Mouse (Mus musculus) spleen, adult 12 weeks (tissue): ENCODE data around the gene Nanos3.

ENCODE experiments used
- DNase-seq: peaks from one replicate; pipeline ENCODE4 v3.0.0; 2022; ENCODE audit warnings: low spot score

The Nanos3 gene

DNA sequence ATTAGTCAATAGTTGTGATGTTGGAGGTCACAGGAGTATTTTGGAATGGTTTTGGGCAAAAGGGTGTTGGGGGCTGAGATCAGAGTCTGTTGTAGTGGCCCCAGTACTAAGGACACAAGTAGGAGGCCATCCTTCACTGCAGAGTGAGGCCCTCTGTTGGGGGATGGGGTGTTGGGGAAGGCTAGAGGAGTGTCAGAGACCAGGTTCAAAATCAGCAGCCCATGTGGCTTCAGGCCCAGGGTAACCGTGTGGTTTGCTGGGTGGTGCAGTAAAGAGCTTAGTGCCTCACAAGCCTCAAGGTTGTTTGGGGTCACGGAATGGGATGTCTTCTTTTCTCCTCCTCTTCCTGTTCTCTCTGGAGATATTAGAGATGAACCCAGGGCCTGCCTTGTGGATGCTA lies 58.3 kb downstream of the Nanos3 start:
- DNase-seq: no peak

DNA sequence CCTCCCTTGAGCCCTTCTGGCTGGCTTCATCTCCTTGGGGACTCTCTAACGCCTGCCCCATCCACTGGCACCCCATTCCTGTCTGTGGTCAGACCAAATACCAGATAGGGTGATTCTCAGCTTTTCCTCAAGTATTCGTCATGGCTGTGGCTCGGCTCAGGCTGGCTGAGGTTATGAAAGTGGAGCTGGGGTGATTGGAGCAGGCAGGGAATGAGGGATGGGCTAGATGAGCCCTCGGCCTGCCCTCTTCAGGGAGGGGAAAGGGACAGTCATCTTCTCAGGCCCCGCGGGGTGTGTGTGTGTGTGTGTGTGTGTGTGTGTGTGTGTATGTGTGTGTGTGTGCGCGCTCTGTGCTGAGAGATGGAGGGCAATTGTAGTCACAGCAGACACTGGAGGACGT lies 59.4 kb downstream of the Nanos3 start, which contains the start of gene Podnl1:
Gene Podnl1, plus strand, starts transcription at position 334 of the 400 bp plus-strand sequence.
- no peak for DNase-seq
